Mouse (Mus musculus) forebrain, embryonic 10.5 days (tissue): ENCODE data around the gene Atg16l1. TPM values are rescaled to one million over a fixed set of nuclear protein-coding genes. Genes with fewer than 3 reads are reported as not detected.

ENCODE experiments used
- DNase-seq: peaks from one replicate; pipeline ENCODE4 v3.0.0-alpha.2; 2017; ENCODE audit warnings: low spot score; ENCODE audit errors: extremely low spot score
- H3K27ac ChIP-seq: fragments of 300-500 bp; sonication (generic); 2 replicates; pipeline ENCODE4 v1.5.1; 2016; ENCODE audit warnings: mild to moderate bottlenecking
- H3K27me3 ChIP-seq: fragments of 300-500 bp; sonication (generic); 2 replicates; pipeline ENCODE4 v1.6.1; 2016; ENCODE audit warnings: mild to moderate bottlenecking; ENCODE audit not compliant: poor library complexity, severe bottlenecking
- H3K36me3 ChIP-seq: fragments of 300-500 bp; sonication (generic); replicated peaks from 2 replicates; pipeline ENCODE4 v1.6.1; 2016; ENCODE audit warnings: mild to moderate bottlenecking, moderate library complexity
- H3K4me1 ChIP-seq: fragments of 300-500 bp; sonication (generic); 2 replicates; pipeline ENCODE4 v1.6.1; 2016
- H3K4me3 ChIP-seq: fragments of 300-500 bp; sonication (generic); 2 replicates; pipeline ENCODE4 v1.5.1; 2016; ENCODE audit warnings: mild to moderate bottlenecking, moderate library complexity
- H3K9me3 ChIP-seq: fragments of 300-500 bp; sonication (generic); 2 replicates; pipeline ENCODE4 v1.6.1; 2016; ENCODE audit warnings: mild to moderate bottlenecking, moderate library complexity
- WGBS: fragments of 180-500 bp; shearing (Covaris S2); methylation state at CpG from one replicate; pipeline ENCODE4 v1.1.7; 2016; 5-methylcytosine and 5-hydroxymethylcytosine counted together
- polyA plus RNA-seq: library from polyadenylated mRNA; unstranded; fragments of >200 nt; fragmentation: Nextera tagmentation; extraction: Ambion mirVana; gene quantifications from 2 replicates; pipeline ENCODE4 v1.2.1, GENCODE M21; 2016

Gene Atg16l1
- polyA plus RNA-seq, 1 experiment from 2014 or later = 36.0 TPM

DNA sequence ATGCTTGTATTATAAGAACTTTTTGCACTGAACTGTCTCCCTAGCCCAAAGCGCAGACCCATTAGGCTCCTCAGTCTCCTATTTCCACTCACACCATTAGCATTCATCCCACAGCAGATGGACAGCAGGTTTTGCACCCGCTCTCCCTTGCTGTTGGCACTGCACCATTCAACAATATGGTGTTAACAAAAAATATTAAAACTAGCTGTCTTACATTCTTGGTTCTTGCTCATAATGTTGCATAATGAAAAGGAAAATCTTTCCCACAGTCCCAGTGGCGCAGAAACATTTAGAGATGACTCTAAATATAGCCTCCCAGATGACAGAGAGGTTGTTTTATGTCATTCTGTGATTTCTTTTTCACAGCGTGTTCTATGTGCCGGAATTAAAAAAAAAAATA is 22.5 kb upstream of the Atg16l1 start:
- H3K27ac ChIP-seq = no peak overlapping the region
- no peaks in the 10 kb centered on the region for H3K36me3 ChIP-seq
- no peaks in the 10 kb centered on the region for H3K9me3 ChIP-seq
- H3K27me3 ChIP-seq = no peaks in the 10 kb centered on the region
- DNase-seq = no peak
- no peak overlapping the region for H3K4me3 ChIP-seq
- no peaks in the 10 kb centered on the region for H3K4me1 ChIP-seq
- 91% methylated on average over 5 of the region's 5 CpGs for WGBS

DNA sequence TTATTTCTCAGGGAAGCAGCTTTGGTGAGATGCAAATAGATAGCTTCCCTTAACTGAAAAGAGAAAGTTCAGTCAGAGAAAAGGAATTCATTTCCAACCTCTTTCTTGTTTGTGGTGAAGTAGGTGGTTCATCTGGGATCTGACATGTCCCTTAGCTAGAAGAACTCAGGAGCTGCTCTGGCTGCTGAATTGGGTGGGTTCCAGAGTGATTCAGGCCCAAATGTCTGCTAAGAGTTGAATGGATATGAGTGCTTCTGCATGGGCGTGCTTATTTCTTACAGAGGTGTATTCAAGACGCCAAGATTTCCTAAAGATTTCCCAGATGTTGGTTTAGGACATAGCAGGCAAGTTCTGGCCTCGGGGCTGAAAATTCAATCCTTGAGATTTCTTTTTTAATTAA is 21.5 kb upstream of the Atg16l1 start:
- WGBS = 82% methylated on average over 3 of the region's 3 CpGs
- H3K4me3 ChIP-seq = no peak overlapping the region
- H3K27ac ChIP-seq = no peak overlapping the region
- no peak for DNase-seq
- no peaks in the 10 kb centered on the region for H3K27me3 ChIP-seq
- no peaks in the 10 kb centered on the region for H3K9me3 ChIP-seq
- no peaks in the 10 kb centered on the region for H3K4me1 ChIP-seq
- H3K36me3 ChIP-seq = no peaks in the 10 kb centered on the region

DNA sequence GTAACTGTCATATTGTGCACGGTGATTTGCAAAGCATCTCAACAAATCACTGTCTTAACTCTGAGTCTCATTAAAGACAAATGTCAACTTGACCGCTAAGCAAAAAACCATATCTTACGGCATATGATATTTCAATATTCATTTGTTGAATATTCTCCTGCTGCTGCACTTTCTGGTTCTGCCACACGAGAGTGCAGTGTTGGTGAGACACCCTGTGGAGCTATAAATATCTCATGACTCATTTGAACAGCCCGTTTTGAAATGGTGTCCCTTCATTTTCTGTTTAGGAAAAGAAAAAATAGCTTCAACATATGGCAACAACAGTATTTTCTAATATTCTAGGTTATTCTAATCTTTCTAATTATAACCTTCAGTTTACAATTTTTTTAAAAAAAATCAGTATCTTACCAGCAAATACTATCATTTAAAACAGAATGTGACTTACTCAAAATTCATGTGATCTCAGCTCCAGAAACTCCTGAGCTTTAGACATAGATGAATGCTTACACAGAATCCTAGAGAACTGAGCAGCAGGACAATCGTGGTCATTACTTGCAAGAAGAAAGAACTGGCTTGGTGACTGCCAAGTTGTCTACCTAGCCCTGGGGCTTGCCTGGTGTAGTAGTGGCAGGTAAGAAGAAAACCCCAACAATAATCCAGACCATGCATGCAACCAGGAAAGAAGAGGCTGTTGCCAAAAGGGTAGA is 14.9 kb upstream of the Atg16l1 start:
- Histone ChIP-seq H3K27ac (no peak overlapping the region), H3K9me3 (no peaks in the 10 kb centered on the region), H3K4me3 (no peak overlapping the region), H3K4me1 (no peaks in the 10 kb centered on the region), H3K27me3 (no peaks in the 10 kb centered on the region), H3K36me3 (no peaks in the 10 kb centered on the region)
- WGBS = 83% methylated on average over 6 of the region's 6 CpGs
- no peak for DNase-seq

DNA sequence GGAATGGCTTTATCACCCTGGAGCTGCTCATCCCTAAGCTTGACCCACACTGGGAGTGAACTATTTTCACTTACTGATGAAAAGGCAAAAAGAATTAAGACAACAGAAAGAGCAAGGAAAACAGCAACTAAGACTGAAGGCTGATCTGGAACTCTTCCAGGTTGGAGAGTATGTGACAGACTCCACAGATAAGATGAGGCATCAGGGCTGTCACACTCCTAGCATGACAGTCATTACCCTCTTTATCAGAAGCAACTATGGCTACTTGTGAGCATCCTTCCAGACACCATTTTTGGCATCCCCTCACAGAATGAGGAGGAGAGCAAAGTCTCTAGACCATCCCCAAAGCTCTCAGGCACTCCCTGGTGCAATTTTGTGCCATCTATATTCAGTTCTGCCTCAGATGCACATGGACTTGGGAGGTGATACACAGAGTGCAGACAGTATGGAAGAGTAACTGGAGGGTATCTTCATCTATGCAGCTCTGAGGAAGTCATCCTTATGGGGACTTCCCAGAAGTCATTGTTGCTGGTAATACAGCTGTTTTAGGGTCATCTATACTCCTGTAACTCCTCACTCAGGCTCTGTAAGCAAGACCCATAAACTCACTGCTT is 6.2 kb upstream of the Atg16l1 start:
- DNase-seq = no peak

DNA sequence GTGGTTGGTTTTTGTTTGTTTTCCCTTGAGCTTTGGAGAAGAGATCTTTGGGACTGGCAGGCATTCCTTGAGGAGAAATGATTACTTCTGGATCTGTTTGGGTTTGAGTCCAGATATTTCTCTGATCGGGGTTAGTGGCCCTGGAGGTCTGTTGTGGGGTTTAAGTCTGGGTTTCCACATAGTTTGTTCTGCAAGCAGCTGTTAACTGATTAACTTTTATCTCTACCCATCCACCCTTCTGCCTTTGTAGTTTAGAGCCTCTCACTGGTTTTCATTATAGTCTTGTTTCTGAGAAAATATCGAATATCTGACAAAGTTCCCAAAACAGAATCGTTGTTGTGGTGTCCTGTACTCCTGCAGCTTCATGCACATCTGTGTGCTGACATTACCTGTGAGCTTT is 8.2 kb downstream of the Atg16l1 start:
- no peak for DNase-seq
- H3K36me3 ChIP-seq = peaks cover 98% of the 10 kb centered on the region

More for the DNA sequence above, 6.2 kb upstream of the Atg16l1 start:
- Histone ChIP-seq H3K9me3 (no peaks in the 10 kb centered on the region), H3K4me3 (no peak overlapping the region), H3K4me1 (no peaks in the 10 kb centered on the region), H3K27ac (no peak overlapping the region), H3K36me3 (no peaks in the 10 kb centered on the region), H3K27me3 (no peaks in the 10 kb centered on the region)

DNA sequence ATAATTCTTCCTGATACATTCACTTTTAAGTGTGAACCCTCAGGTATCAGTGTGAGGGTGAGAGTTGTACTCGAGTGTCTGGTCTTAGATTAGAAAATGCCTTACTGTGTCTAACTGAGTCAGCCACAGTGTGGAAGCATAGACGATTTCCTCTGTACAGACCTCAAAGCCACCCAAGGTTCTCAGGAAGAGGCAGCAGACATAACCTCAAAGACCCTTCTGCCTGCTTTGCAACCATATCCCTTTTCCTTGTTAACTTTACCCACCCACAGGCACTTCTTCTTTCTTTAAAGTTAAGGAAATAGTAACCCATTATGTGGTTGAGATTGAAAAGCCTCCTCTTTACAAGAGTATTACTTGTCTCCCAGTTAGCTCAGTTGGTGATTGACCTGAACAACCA is 10.1 kb downstream of the Atg16l1 start:
- H3K9me3 ChIP-seq = no peaks in the 10 kb centered on the region
- no peaks in the 10 kb centered on the region for H3K4me1 ChIP-seq
- no peak overlapping the region for H3K4me3 ChIP-seq
- peaks cover 96% of the 10 kb centered on the region for H3K36me3 ChIP-seq
- no peak overlapping the region for H3K27ac ChIP-seq
- 94% methylated on average over 2 of the region's 2 CpGs for WGBS
- DNase-seq = no peak
- H3K27me3 ChIP-seq = no peaks in the 10 kb centered on the region

More for the DNA sequence above, 8.2 kb downstream of the Atg16l1 start:
- no peak overlapping the region for H3K4me3 ChIP-seq
- H3K27me3 ChIP-seq = no peaks in the 10 kb centered on the region
- H3K4me1 ChIP-seq = no peaks in the 10 kb centered on the region
- H3K27ac ChIP-seq = no peak overlapping the region
- H3K9me3 ChIP-seq = no peaks in the 10 kb centered on the region
- WGBS = 93% methylated on average over 3 of the region's 3 CpGs

DNA sequence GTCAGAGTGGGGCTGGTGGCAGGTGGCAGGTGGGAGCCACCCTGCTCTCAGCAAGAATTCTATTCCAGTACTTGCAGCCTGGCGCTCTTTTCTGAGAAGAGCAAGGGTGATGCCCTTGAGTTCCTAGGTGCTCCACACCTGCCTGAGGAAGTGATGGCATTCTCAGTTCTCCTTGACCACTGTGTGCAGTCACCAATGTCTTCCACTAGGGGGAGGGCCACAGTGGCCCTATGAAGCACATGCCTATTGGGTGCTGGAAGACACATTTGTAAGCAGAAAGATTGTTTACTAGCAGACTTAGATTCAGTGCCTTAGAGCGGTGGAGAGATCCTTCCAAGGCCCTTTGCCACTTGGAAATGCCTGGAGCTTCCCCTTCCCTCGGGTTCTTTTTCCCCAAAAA is 10.6 kb downstream of the Atg16l1 start:
- 84% methylated on average over 3 of the region's 3 CpGs for WGBS
- H3K36me3 ChIP-seq = peaks cover 97% of the 10 kb centered on the region

DNA sequence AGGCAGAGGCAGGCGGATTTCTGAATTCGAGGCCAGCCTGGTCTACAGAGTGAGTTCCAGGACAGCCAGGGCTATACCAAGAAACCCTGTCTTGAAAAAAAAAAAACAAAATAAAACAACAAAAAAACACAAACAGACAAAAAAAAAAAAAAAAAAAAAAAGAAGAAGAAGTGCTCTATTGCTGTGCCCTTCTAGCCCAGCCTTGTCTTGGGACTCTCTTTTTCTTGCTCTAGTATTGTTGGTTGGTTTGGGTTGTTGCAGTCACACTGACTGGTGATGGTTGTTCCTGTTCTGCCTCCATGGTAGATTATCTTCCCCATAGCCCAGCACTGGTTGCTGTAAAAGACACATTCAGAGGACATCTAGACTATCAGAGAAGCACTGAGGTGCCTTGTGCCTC is 13.6 kb downstream of the Atg16l1 start:
- H3K4me1 ChIP-seq = no peaks in the 10 kb centered on the region
- peaks cover 6% of the 10 kb centered on the region; the same call in 1 of the 2 replicates for H3K9me3 ChIP-seq
- peaks cover 97% of the 10 kb centered on the region for H3K36me3 ChIP-seq
- no peak overlapping the region for H3K27ac ChIP-seq
- no peaks in the 10 kb centered on the region for H3K27me3 ChIP-seq
- DNase-seq = no peak
- 91% methylated on average over 2 of the region's 2 CpGs for WGBS
- H3K4me3 ChIP-seq = no peak overlapping the region

More for the DNA sequence above, 10.6 kb downstream of the Atg16l1 start:
- no peaks in the 10 kb centered on the region for H3K4me1 ChIP-seq
- H3K9me3 ChIP-seq = no peaks in the 10 kb centered on the region
- no peak overlapping the region for H3K27ac ChIP-seq
- no peaks in the 10 kb centered on the region for H3K27me3 ChIP-seq
- H3K4me3 ChIP-seq = no peak overlapping the region
- no peak for DNase-seq

DNA sequence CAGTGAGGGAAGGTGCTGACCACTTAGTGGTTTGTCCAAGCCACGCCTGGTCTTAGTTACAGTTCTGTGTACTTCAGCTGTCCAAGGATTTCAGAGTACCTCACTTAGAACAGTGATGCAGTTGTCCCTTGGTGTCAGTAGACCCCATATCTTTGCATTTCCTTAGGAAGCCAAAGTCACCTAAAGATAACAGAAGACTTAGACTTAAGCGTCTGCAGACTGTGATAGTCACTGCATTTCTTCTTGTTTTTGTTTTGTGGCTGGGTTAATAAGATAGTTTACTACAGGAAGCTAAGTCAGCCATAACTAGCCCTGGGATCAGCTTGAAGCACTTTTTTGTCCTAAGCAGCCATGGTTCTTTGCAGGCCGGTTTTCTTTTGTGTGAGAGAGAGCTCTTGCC is 14.8 kb downstream of the Atg16l1 start:
- Histone ChIP-seq H3K36me3 (peaks cover 97% of the 10 kb centered on the region), H3K27ac (no peak overlapping the region), H3K9me3 (peaks cover 6% of the 10 kb centered on the region; the same call in 1 of the 2 replicates), H3K4me3 (no peak overlapping the region), H3K4me1 (no peaks in the 10 kb centered on the region), H3K27me3 (no peaks in the 10 kb centered on the region)
- 97% methylated on average over 3 of the region's 3 CpGs for WGBS
- DNase-seq = no peak

DNA sequence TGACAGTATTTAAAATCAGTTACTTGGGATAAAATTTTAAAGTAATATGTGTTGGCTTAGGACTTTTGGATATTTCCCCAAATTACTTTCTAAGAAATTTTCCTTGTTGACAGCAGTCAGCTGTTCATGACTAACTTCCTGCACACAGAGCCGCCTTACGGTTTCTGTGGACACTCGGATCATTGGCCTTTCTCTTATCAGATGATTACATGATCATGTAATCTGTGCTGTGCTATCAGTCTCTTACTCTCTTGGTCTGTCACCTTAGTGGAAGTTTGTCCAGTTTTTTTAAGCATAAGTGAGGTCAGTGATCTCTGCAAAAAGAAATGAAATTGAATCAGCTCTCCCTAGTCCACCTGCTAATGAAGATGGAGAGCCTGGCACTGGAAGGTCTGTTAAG is 16.1 kb downstream of the Atg16l1 start:
- peaks cover 97% of the 10 kb centered on the region for H3K36me3 ChIP-seq

DNA sequence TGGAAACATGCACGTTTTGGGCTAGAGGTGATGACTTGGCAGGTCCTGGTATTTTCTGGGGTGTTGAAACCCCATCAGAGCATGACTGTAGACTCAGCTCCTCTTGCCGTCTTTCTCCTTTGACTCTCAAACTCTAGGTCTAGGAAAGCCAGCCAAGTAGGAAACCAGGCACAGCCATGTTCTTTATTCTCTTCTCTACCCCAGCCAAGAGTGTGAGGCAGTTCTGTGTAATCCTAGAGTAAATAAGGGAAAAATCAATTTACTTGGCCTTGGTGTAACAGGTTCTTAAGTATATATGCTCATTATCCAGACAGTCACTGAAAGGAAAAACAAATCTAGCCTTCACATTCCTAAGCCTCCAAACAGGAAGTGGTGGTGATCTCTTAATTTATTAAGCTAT is 17.7 kb downstream of the Atg16l1 start:
- no peak for DNase-seq
- 85% methylated on average over 2 of the region's 2 CpGs for WGBS
- Histone ChIP-seq H3K4me3 (no peak overlapping the region), H3K4me1 (no peaks in the 10 kb centered on the region), H3K27me3 (no peaks in the 10 kb centered on the region), H3K27ac (no peak overlapping the region), H3K9me3 (peaks cover 6% of the 10 kb centered on the region; the same call in 1 of the 2 replicates), H3K36me3 (peaks cover 97% of the 10 kb centered on the region)

More for the DNA sequence above, 16.1 kb downstream of the Atg16l1 start:
- Histone ChIP-seq H3K4me1 (no peaks in the 10 kb centered on the region), H3K9me3 (peaks cover 6% of the 10 kb centered on the region; the same call in 1 of the 2 replicates), H3K4me3 (no peak overlapping the region), H3K27me3 (no peaks in the 10 kb centered on the region), H3K27ac (no peak overlapping the region)
- DNase-seq = no peak
- WGBS = 97% methylated on average over 3 of the region's 3 CpGs

DNA sequence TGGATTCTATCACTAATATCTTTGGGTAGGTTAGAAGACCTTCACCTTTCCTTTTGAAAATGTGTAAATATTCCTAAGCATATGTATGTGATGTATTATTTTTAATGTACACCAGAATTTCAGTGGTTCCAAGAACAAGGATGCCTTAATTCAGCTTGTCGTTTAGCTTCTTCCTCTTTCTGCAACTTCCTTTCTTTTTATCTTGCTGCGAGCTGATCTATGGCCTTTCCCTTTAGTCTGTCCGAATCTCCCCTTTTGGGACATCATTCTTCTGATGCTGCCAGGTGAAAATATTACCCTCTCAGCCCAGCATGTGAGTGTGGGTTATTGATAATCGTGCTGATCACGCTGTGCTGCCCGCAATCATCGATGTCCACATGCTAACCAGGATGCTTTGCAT is 19.2 kb downstream of the Atg16l1 start:
- WGBS = 93% methylated on average over 7 of the region's 7 CpGs
- H3K36me3 ChIP-seq = peaks cover 99% of the 10 kb centered on the region

DNA sequence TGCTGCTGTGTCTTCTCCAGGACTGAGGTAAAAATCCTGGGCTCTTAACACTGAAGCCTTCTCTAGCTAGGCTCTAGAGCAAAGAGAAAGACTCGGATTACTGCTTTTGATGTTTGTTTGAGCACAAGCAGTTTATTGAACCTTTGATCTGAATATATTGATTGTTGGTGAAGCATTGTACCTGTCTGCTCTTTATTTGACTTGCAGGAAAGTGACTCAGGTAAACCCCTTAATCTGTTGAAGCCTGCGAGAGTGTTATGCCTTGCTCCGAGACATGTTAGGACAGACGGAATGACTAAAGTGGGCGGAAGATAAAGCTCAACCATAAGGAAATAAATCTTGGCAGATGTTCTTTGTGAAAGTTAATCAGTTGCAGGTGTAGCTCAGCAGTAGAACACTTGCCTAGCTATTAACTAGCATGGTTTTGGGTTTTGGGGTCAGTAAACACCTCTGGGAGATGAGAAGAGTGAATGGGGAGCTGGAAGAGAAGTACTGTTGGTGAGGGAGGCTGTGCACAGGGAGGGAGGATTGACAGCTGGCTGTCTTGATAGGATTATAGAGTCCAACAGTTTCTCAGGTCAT is 23.6 kb downstream of the Atg16l1 start:
- Histone ChIP-seq H3K36me3 (peaks cover 100% of the 10 kb centered on the region), H3K9me3 (no peaks in the 10 kb centered on the region), H3K4me3 (no peak overlapping the region), H3K4me1 (no peaks in the 10 kb centered on the region), H3K27ac (no peak overlapping the region), H3K27me3 (no peaks in the 10 kb centered on the region)
- no peak for DNase-seq
- WGBS = 86% methylated on average over 5 of the region's 5 CpGs

More for the DNA sequence above, 19.2 kb downstream of the Atg16l1 start:
- H3K27ac ChIP-seq = no peak overlapping the region
- H3K27me3 ChIP-seq = no peaks in the 10 kb centered on the region
- peaks cover 6% of the 10 kb centered on the region; the same call in 1 of the 2 replicates for H3K9me3 ChIP-seq
- H3K4me3 ChIP-seq = no peak overlapping the region
- DNase-seq = no peak
- H3K4me1 ChIP-seq = no peaks in the 10 kb centered on the region
